Mouse (Mus musculus) MEL (cell line): ENCODE results near the gene Senp8.

Experiments used
- CTCF ChIP-seq, 3 experiments: IDR thresholded peaks in 2 of 3; conservative IDR thresholded peaks in 1 of 3; 2 replicates each; pipeline ENCODE4 v1.5.1; 2011 to 2012; ENCODE audit warnings: low read length in 3 of 3, low read depth in 2 of 3, mild to moderate bottlenecking in 2 of 3, improper control_type of control experiment in 1 of 3, inconsistent platforms in 1 of 3, mixed read lengths in 1 of 3, moderate library complexity in 1 of 3; ENCODE audit not compliant: control insufficient read depth in 1 of 3, insufficient read depth in 1 of 3, poor library complexity in 1 of 3, severe bottlenecking in 1 of 3
- ELF1 ChIP-seq: IDR thresholded peaks from 2 replicates; pipeline ENCODE4 v1.6.1; 2014; ENCODE audit warnings: low read depth, mild to moderate bottlenecking, inconsistent platforms, low read length, improper control_type of control experiment, moderate library complexity
- EP300 ChIP-seq, 2 experiments: IDR thresholded peaks; 2 replicates each; pipeline ENCODE4 v1.6.1; 2011; ENCODE audit warnings: improper control_type of control experiment in 2 of 2, low read length in 2 of 2, low read depth in 1 of 2, mild to moderate bottlenecking in 1 of 2
- GATA1 ChIP-seq: IDR thresholded peaks from 2 replicates; pipeline ENCODE4 v1.6.1; 2011; ENCODE audit warnings: low read depth, low read length, improper control_type of control experiment
- HCFC1 ChIP-seq: IDR thresholded peaks from 2 replicates; pipeline ENCODE4 v1.6.1; 2012; ENCODE audit warnings: low read depth, mild to moderate bottlenecking, inconsistent platforms, low read length, improper control_type of control experiment, moderate library complexity
- JUND ChIP-seq: IDR thresholded peaks from 2 replicates; pipeline ENCODE4 v1.6.1; 2011; ENCODE audit warnings: low read depth, mild to moderate bottlenecking, improper control_type of control experiment, low read length
- KAT2A ChIP-seq: conservative IDR thresholded peaks from 2 replicates; pipeline ENCODE4 v1.6.1; 2012; ENCODE audit warnings: low read depth, low read length, improper control_type of control experiment, inconsistent platforms
- MAZ ChIP-seq: IDR thresholded peaks from 2 replicates; pipeline ENCODE4 v1.6.1; 2012; ENCODE audit warnings: low read depth, mild to moderate bottlenecking, inconsistent platforms, low read length, improper control_type of control experiment
- MYB ChIP-seq: IDR thresholded peaks from 2 replicates; pipeline ENCODE4 v1.6.1; 2011; ENCODE audit warnings: mild to moderate bottlenecking, low read depth, low read length, improper control_type of control experiment
- POLR2A ChIP-seq, 2 experiments: IDR thresholded peaks; 2 replicates each; pipeline ENCODE4 v1.6.1; 2011 to 2012; ENCODE audit warnings: low read length in 2 of 2, mild to moderate bottlenecking in 2 of 2, control low read depth in 1 of 2, improper control_type of control experiment in 1 of 2, low read depth in 1 of 2, moderate library complexity in 1 of 2; ENCODE audit not compliant: control insufficient read depth in 1 of 2, insufficient read depth in 1 of 2, poor library complexity in 1 of 2
- POLR2AphosphoS5 ChIP-seq: IDR thresholded peaks from 2 replicates; pipeline ENCODE4 v1.6.1; 2012; ENCODE audit warnings: low read depth, borderline replicate concordance, mild to moderate bottlenecking, inconsistent platforms, low read length, moderate library complexity, mixed read lengths
- RCOR1 ChIP-seq: IDR thresholded peaks from 2 replicates; pipeline ENCODE4 v1.6.1; 2012; ENCODE audit warnings: low read depth, mild to moderate bottlenecking, inconsistent platforms, low read length, improper control_type of control experiment
- TCF12 ChIP-seq: IDR thresholded peaks from 2 replicates; pipeline ENCODE4 v1.6.1; 2014; ENCODE audit warnings: low read depth, mild to moderate bottlenecking, inconsistent platforms, low read length, improper control_type of control experiment, moderate library complexity
- USF2 ChIP-seq, 2 experiments: IDR thresholded peaks; 2 replicates each; pipeline ENCODE4 v1.6.1; 2011 to 2012; ENCODE audit warnings: improper control_type of control experiment in 2 of 2, low read length in 2 of 2, borderline replicate concordance in 1 of 2, inconsistent platforms in 1 of 2, low read depth in 1 of 2, mild to moderate bottlenecking in 1 of 2; ENCODE audit not compliant: insufficient read depth in 1 of 2

GRCm38 (mm10) chr9:59687416-59688046 lies 63.0 kb downstream of the Senp8 start:
- peak in 1 of 2 experiments; percentile 46; a peak in 1 of 4 replicates for TF ChIP-seq EP300 (IDR thresholded peaks at IDR 0.05; ENCODE audit: low read depth in 1 of 2, low read length in 2 of 2)
- no peak for TF ChIP-seq MAZ
- no peak for TF ChIP-seq POLR2AphosphoS5
- TF ChIP-seq TCF12, result no peak
- TF ChIP-seq MYB, result no peak
- no peak for TF ChIP-seq CTCF (IDR thresholded peaks at IDR 0.05 in 2 of 3, conservative IDR thresholded peaks at IDR 0.05 in 1 of 3; ENCODE audit: control insufficient read depth in 1 of 3, insufficient read depth in 1 of 3, low read depth in 2 of 3, low read length in 3 of 3, poor library complexity in 1 of 3, severe bottlenecking in 1 of 3)
- no peak for TF ChIP-seq HCFC1
- no peak for TF ChIP-seq POLR2A (IDR thresholded peaks at IDR 0.05; ENCODE audit: control insufficient read depth in 1 of 2, insufficient read depth in 1 of 2, low read depth in 1 of 2, low read length in 2 of 2, poor library complexity in 1 of 2)
- peak; percentile 9; the same call in 1 of the 2 replicates for TF ChIP-seq RCOR1
- no peak for TF ChIP-seq USF2 (IDR thresholded peaks at IDR 0.05; ENCODE audit: borderline replicate concordance in 1 of 2, insufficient read depth in 1 of 2, low read depth in 1 of 2, low read length in 2 of 2)
- peak; percentile 39; the same call in 1 of the 2 replicates for TF ChIP-seq GATA1
- TF ChIP-seq ELF1, result no peak
- no peak for TF ChIP-seq KAT2A
- no peak for TF ChIP-seq JUND
